Mouse (Mus musculus): ENCODE results near the gene AU015836. TPM values are rescaled to one million over a fixed set of nuclear protein-coding genes. Genes with fewer than 3 reads are reported as not detected.

The AU015836 gene
- polyA plus RNA-seq, 1 experiment from 2014 or later: not detected

DNA sequence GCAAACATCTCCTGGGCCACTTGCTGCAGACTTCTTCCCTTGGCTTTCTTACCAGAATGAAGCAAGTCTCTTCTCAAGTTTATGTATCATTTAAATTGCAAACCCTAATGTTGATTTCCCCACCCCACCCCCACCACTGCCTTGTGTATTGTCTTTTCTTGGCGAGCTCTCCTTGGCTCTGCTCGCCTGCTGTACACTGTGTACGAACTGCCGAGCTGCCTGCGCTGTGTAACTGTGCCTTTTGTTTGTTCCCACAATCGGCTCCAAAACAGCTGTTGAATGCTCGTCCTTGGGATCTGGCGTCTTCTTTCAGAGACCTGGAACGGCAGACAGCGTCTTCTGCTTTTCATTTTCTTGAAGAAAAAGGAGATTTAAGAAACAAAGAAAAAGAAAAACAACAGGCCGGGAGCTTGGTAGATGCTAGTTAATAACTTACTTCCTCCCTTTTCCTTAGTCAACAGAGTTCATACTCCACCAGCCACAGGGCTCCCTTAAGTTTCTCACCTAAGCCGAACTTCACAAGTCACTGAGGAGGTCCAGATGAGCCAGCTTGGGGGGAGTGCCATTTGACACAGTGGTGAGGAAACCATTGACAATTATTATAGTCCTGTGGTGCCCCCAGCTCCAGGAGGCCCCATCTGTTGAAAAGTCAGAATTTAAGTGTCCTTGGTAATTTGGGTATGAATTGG, 44.2 kb downstream of the AU015836 start:
- H3K9ac ChIP-seq: no peak overlapping the region
- no peaks in the 10 kb centered on the region for H3K36me3 ChIP-seq
- H3K4me3 ChIP-seq: no peak overlapping the region
- H3K27me3 ChIP-seq: peaks cover 9% of the 10 kb centered on the region; the same call in 1 of the 2 replicates
- no peaks in the 10 kb centered on the region; the same call in 1 of the 2 replicates for H3K4me1 ChIP-seq (replicated peaks)
- peak overlapping the region; percentile 29 for H3K4me2 ChIP-seq
- no peaks in the 10 kb centered on the region for H3K9me3 ChIP-seq
- ATAC-seq (ENCODE audit: low FRiP score, low read depth): no peak
- WGBS: 16% methylated on average over 12 of the region's 12 CpGs
- H3K27ac ChIP-seq (replicated peaks): no peak overlapping the region

GRCm38 (mm10) chrX:94016891-94017290, 48.4 kb downstream of the AU015836 start:
- H3K36me3 ChIP-seq: no peaks in the 10 kb centered on the region
- WGBS: 18% methylated on average over 1 of the region's 1 CpGs
- H3K4me1 ChIP-seq (replicated peaks): no peaks in the 10 kb centered on the region; the same call in 1 of the 2 replicates
- no peaks in the 10 kb centered on the region for H3K9me3 ChIP-seq
- no peak overlapping the region for H3K27ac ChIP-seq (replicated peaks)
- peaks cover 16% of the 10 kb centered on the region; the same call in 1 of the 2 replicates for H3K27me3 ChIP-seq
- ATAC-seq (ENCODE audit: low FRiP score, low read depth): no peak
- H3K4me3 ChIP-seq: no peak overlapping the region
- no peak overlapping the region for H3K4me2 ChIP-seq
- H3K9ac ChIP-seq: no peak overlapping the region

DNA sequence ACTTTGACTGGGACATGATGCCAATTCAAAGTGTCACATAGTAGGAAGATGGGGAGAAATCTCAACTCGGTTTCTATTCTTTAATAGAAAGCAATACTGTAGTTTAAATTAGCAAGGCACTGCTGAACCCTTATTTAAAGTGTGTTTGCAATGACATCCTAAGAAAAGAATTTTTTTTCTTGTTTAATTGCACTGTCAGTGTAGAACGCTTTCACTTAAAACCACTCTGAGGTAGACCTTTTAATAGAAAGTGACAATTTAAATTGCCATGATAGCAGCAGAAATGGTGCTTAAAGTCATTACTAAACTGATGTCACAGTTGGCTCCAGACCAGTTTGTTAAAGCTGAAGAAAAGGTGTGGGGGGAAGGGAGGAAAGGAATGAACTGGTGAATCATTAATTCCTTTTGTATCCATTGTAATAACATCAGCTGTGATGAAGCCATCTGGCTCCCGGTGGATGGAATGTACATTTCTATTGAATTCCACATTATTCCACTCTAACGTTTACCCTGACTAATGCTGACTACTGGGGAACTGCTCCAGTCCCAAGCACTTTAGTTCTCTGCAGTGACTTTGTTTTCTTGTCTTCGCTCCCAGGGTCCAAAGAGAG, 53.9 kb downstream of the AU015836 start:
- no peaks in the 10 kb centered on the region for H3K9me3 ChIP-seq
- H3K36me3 ChIP-seq: no peaks in the 10 kb centered on the region
- 59% methylated on average over 5 of the region's 5 CpGs for WGBS
- no peak overlapping the region for H3K9ac ChIP-seq
- H3K4me2 ChIP-seq: no peak overlapping the region
- ATAC-seq (ENCODE audit: low FRiP score, low read depth): no peak
- peaks cover 13% of the 10 kb centered on the region; the same call in 1 of the 2 replicates for H3K27me3 ChIP-seq
- no peaks in the 10 kb centered on the region for H3K4me1 ChIP-seq (replicated peaks)
- H3K4me3 ChIP-seq: no peak overlapping the region
- no peak overlapping the region for H3K27ac ChIP-seq (replicated peaks)

Other genes starting within 250 kb of the AU015836 start
- 23.8 and 25.0 TPM in 2 replicates for gene Pdk3, start 136.5 kb upstream of the AU015836 start, polyA plus RNA-seq (2015; fragmentation: Nextera tagmentation; extraction: Ambion mirVana)
- gene Zfx, start 155.0 kb downstream of the AU015836 start, polyA plus RNA-seq (2015; fragmentation: Nextera tagmentation; extraction: Ambion mirVana): 19.2 and 23.3 TPM in 2 replicates
- 82.4 and 84.5 TPM in 2 replicates for gene Eif2s3x, start 244.2 kb downstream of the AU015836 start, polyA plus RNA-seq (2015; fragmentation: Nextera tagmentation; extraction: Ambion mirVana)